Mouse (Mus musculus) liver, adult 2 months (tissue): ENCODE results near the gene Epb41l4b. TPM values are rescaled to one million over a fixed set of nuclear protein-coding genes. Genes with fewer than 3 reads are reported as not detected.

Source experiments
- DNase-seq: peaks from one replicate; pipeline ENCODE4 v3.0.0-alpha.2; 2011; ENCODE audit warnings: low read depth, low spot score; ENCODE audit errors: extremely low read depth
- H3K27ac ChIP-seq: fragments of 200-500 bp; replicated peaks from 2 replicates; pipeline ENCODE4 v1.5.1; 2012; ENCODE audit warnings: low read depth, mild to moderate bottlenecking, control low read depth, inconsistent platforms, low read length; ENCODE audit not compliant: insufficient read depth
- H3K27me3 ChIP-seq: fragments of 200-500 bp; 2 replicates; pipeline ENCODE4 v1.6.1; 2012; ENCODE audit warnings: mild to moderate bottlenecking, moderate library complexity, low read length, inconsistent platforms; ENCODE audit not compliant: control insufficient read depth, insufficient read depth
- H3K36me3 ChIP-seq: fragments of 200-500 bp; 2 replicates; pipeline ENCODE4 v1.6.1; 2012; ENCODE audit warnings: low read length, inconsistent platforms; ENCODE audit not compliant: control insufficient read depth, insufficient read depth
- H3K4me1 ChIP-seq: fragments of 200-500 bp; 2 replicates; pipeline ENCODE4 v1.6.1; 2011; ENCODE audit warnings: low read length; ENCODE audit not compliant: control insufficient read depth, insufficient read depth
- H3K4me3 ChIP-seq: fragments of 200-500 bp; 2 replicates; pipeline ENCODE4 v1.5.1; 2011; ENCODE audit warnings: low read depth, mild to moderate bottlenecking, control low read depth, low read length, moderate library complexity; ENCODE audit not compliant: insufficient read depth
- H3K79me2 ChIP-seq: fragments of 200-500 bp; 2 replicates; pipeline ENCODE4 v1.6.1; 2012; ENCODE audit warnings: inconsistent platforms, mild to moderate bottlenecking, low read length, moderate library complexity; ENCODE audit not compliant: control insufficient read depth, insufficient read depth
- H3K9ac ChIP-seq: fragments of 200-500 bp; 2 replicates; pipeline ENCODE4 v1.6.1; 2012; ENCODE audit warnings: low read depth, mild to moderate bottlenecking, control low read depth, inconsistent platforms, low read length
- CTCF ChIP-seq: fragments of 200-500 bp; IDR thresholded peaks from 2 replicates; pipeline ENCODE4 v1.5.1; 2011; ENCODE audit warnings: low read depth, low read length, control low read depth
- POLR2A ChIP-seq: fragments of 200-500 bp; IDR thresholded peaks from 2 replicates; pipeline ENCODE4 v1.6.1; 2011; ENCODE audit warnings: low read length, control low read depth; ENCODE audit not compliant: insufficient read depth; ENCODE audit errors: extremely low read depth
- WGBS: fragments of 180-500 bp; shearing (Covaris S2); methylation state at CpG from one replicate; pipeline ENCODE4 v1.1.7; 2018; 5-methylcytosine and 5-hydroxymethylcytosine counted together
- polyA plus RNA-seq: library from polyadenylated mRNA; depleted of rRNA; stranded (reverse); fragments of >200 nt; gene quantifications from 2 replicates; pipeline ENCODE4 v1.2.3, GENCODE M21; 2012
- total RNA-seq: library from RNA; depleted of rRNA; stranded (reverse); fragments of >200 nt; gene quantifications from 2 replicates; pipeline ENCODE4 v1.2.3, GENCODE M21; 2014

Epb41l4b gene
- total and polyA plus RNA-seq, 2 experiments = 33.9 to 44.7 TPM

DNA sequence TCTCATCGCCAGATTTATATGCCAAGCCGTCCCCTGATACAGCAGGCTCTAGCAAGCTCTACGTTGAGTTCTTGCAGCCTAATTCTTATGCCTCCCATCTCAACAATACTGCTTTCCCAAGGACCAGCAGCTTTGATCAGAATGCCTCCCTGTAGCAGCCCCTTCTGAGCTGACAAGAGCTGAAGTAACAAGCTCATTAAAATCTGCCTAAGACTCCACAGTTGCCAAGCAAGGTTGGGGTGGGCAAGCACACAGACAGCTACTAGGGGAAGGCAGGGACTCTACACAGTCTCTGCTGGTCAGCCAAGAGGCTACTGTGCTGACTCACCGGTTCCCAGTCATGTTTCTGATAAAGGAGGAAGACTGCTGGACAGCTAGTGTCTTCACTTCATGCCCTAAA lies 33.7 kb downstream of the Epb41l4b start:
- Histone ChIP-seq H3K4me1 (peaks cover 35% of the 10 kb centered on the region), H3K79me2 (peaks cover 44% of the 10 kb centered on the region), H3K9ac (no peak overlapping the region), H3K27me3 (no peaks in the 10 kb centered on the region), H3K4me3 (no peak overlapping the region), H3K36me3 (no peaks in the 10 kb centered on the region), H3K27ac (no peak overlapping the region)
- TF ChIP-seq CTCF = no peak
- DNase-seq = no peak
- 74% methylated on average over 4 of the region's 4 CpGs for WGBS

DNA sequence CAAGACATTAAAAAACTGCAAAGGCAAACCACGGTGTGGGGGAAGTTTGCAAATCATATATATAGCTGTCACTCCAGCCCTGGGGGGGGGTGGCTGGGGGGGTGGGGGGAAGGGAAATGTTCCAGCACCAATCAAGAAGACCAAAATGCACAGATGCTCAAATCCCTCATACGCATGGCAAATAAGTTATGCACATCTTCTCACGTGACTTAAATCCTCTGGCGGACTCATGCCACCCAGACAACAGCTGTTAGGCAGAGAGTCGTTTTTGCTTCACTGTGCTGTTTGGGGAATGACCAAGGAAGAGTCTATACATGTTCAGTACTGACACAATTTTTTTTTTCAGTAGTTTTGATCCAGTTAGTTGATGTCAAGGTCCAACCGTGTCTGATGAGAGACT lies 37.9 kb downstream of the Epb41l4b start:
- Histone ChIP-seq H3K27me3 (no peaks in the 10 kb centered on the region), H3K4me3 (no peak overlapping the region), H3K9ac (no peak overlapping the region), H3K79me2 (peaks cover 42% of the 10 kb centered on the region), H3K36me3 (peaks cover 10% of the 10 kb centered on the region; the same call in 1 of the 2 replicates), H3K4me1 (peaks cover 8% of the 10 kb centered on the region), H3K27ac (no peak overlapping the region)
- 83% methylated on average over 6 of the region's 6 CpGs for WGBS
- no peak for DNase-seq
- TF ChIP-seq POLR2A (no peak), CTCF (no peak)

DNA sequence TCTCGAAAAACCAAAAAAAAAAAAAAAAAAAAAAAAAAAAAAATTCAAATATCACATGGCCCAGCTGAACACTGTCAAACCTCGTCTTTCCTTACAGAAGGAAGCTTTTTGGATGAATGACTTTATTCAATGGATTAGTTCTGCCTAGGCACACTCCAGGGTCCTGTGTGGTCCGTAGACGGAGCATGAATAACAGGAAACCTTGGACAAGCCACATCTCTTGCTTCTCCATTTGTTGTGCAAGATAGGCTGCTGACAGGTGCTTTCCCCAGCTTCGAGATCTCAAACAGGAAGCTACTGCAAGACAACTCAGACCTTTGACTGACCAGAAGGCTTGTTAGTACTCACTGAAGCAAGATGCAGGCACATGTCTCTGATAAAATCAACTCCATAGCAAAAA lies 39.4 kb downstream of the Epb41l4b start:
- 66% methylated on average over 5 of the region's 5 CpGs for WGBS
- Histone ChIP-seq H3K27ac (no peak overlapping the region), H3K4me1 (peaks cover 8% of the 10 kb centered on the region), H3K79me2 (peaks cover 29% of the 10 kb centered on the region), H3K9ac (no peak overlapping the region), H3K36me3 (peaks cover 14% of the 10 kb centered on the region; the same call in 1 of the 2 replicates), H3K4me3 (no peak overlapping the region), H3K27me3 (no peaks in the 10 kb centered on the region)
- TF ChIP-seq CTCF = no peak
- no peak for TF ChIP-seq POLR2A
- DNase-seq = no peak

DNA sequence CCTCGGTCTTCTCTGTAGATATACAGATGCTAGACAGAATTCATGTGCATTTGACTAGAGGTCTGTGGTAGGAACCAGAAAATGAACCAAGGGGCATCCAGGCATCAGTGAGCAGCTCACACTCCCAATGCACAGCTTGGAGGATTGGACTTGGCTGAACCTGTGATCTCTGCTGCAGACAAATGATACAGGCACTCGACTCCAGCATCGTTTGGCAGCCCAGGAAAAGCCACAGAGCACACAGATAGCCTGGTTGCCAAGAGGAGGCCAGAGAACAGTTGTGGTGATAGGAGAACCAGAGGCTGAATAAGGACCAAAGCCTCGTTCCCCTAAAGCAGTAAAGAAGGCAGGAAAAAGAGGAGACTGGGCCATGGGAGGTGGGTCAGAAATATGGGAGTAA lies 42.1 kb downstream of the Epb41l4b start:
- DNase-seq = no peak
- peaks cover 10% of the 10 kb centered on the region; the same call in 1 of the 2 replicates for H3K79me2 ChIP-seq
- H3K4me3 ChIP-seq = no peak overlapping the region
- WGBS = 79% methylated on average over 4 of the region's 4 CpGs
- no peak overlapping the region for H3K27ac ChIP-seq
- no peaks in the 10 kb centered on the region for H3K27me3 ChIP-seq
- no peaks in the 10 kb centered on the region for H3K4me1 ChIP-seq
- no peak overlapping the region for H3K9ac ChIP-seq
- TF ChIP-seq CTCF (no peak), POLR2A (no peak)
- H3K36me3 ChIP-seq = peaks cover 14% of the 10 kb centered on the region; the same call in 1 of the 2 replicates

DNA sequence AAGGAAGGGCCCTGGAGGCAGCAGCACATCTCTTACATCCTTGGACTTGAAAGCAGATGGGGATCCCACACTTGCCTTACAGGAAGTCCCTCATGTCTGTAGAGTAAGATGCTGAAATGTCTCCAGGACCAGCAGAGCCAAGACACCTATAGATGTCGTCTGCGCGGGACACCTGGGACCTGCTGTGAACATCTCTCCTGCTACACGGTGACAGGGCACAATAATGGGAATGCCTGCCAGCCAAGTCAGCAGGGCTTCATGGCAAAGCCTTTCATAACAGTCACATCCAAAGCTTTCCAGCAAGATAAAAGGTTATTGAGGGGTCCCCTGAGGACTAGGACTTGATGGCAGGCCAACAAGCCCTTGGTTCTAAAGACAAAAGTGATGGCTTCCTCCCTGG lies 45.8 kb downstream of the Epb41l4b start:
- no peaks in the 10 kb centered on the region for H3K27me3 ChIP-seq
- peaks cover 23% of the 10 kb centered on the region; the same call in 1 of the 2 replicates for H3K79me2 ChIP-seq
- H3K27ac ChIP-seq = no peak overlapping the region
- no peak overlapping the region for H3K9ac ChIP-seq
- peaks cover 9% of the 10 kb centered on the region; the same call in 1 of the 2 replicates for H3K36me3 ChIP-seq
- no peak for DNase-seq
- no peaks in the 10 kb centered on the region for H3K4me1 ChIP-seq
- WGBS = 97% methylated on average over 4 of the region's 4 CpGs
- H3K4me3 ChIP-seq = no peak overlapping the region
- TF ChIP-seq CTCF (no peak), POLR2A (no peak)

DNA sequence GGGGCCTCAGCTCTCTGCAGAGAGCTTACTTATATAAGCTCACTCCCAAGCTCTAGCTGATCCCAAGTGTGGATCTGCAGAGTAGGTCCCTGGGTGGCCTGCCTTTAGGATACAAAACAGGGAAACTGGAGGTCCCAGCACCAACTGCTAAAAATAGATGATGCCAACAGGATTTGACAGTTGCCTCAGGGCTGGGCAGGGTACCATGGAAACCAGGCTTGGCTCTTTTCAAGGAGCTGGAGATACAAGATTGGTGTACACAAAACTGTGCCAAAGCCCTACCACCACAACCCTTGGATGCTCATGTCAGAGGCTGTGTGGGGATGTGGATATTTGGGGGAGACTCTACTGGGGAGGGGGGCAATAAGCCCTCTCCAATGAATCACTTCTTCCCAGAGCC lies 47.7 kb downstream of the Epb41l4b start:
- Histone ChIP-seq H3K36me3 (peaks cover 4% of the 10 kb centered on the region; the same call in 1 of the 2 replicates), H3K4me3 (no peak overlapping the region), H3K27ac (no peak overlapping the region), H3K79me2 (peaks cover 26% of the 10 kb centered on the region), H3K4me1 (no peaks in the 10 kb centered on the region), H3K9ac (no peak overlapping the region), H3K27me3 (no peaks in the 10 kb centered on the region)
- no peak for TF ChIP-seq POLR2A
- TF ChIP-seq CTCF = no peak
- DNase-seq = no peak
